Mouse (Mus musculus): ENCODE measurements around the gene Zfp384.

Zfp384 gene

GRCm38 (mm10) chr6:125084424-125084823, 75.5 kb downstream of the Zfp384 start:
- DNase-seq = peak; percentile 75
